Comparison of ENCODE assay signal across 22 mouse cellular contexts in the genomic region with DNA sequence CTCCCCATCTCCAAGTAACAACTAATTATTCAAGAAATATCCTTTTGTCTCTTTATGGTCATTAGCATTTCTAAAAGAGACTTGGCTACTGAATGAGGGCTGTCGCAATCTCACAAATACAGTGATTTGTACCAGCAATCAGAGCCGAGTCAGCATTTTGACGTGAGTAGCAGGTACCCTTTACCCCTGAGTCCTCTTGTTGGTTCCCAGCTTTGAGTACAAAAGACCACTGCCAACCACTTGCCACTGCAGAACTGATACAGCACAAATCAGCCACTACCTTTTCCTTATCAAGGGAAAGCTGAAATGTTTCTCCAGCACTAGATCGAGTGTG.
DNase-seq lines count a peak whose midpoint lies in the region; ATAC-seq and TF ChIP-seq lines count a peak whose summit lies in the region.
"Had no signal": no experiment of that assay in that cellular context is flagged by ENCODE, and none has a peak within 500 bp of the region (broad histone marks: within the 10 kb centered on the region; RNA-seq: fewer than 3 reads in every experiment).

No protein-coding gene starts in this region.

- no peak for DNase-seq in neural tube, embryonic 10.5 days (ENCODE audit: extremely low spot score, low spot score)
- peak; percentile 81 for DNase-seq in brain, embryonic 14.5 days (ENCODE audit: low read depth)
- no peak for DNase-seq in frontal cortex, postnatal 25 days (ENCODE audit: low spot score in 2 of 2)
- no peak for DNase-seq in layer of hippocampus, postnatal 25 days (ENCODE audit: extremely low spot score in 1 of 2, low spot score in 1 of 2)
- no peak for DNase-seq in testis, postnatal 10 days (ENCODE audit: low spot score)
- DNase-seq: adrenal gland, postnatal 14 days; cerebellum, adult 18-20 months; cerebellum, adult 9-11 months; cerebellum, postnatal 36 days; gastrocnemius, postnatal 25 days; heart, adult 11 months; heart, postnatal 10 days; heart, postnatal 4 days had no signal

- H3K4me1 ChIP-seq in neural tube, embryonic 12.5 days, result 0 out of 2 replicates have a peak, but pooled peaks cover 8% of the 10 kb centered on the region
- H3K4me1 ChIP-seq in forebrain, embryonic 16.5 days (replicated peaks; ENCODE audit: control insufficient read depth, insufficient read depth, low read length), result peaks cover 9% of the 10 kb centered on the region
- H3K4me1 ChIP-seq: embryonic facial prominence, embryonic 13.5 days; hindbrain, embryonic 12.5 days had no signal

- no peak overlapping the region for H3K27ac ChIP-seq in neural tube, embryonic 12.5 days
- H3K27ac ChIP-seq in forebrain, embryonic 16.5 days (ENCODE audit: low read length), result no peak overlapping the region
- H3K27ac ChIP-seq: embryonic facial prominence, embryonic 13.5 days; hindbrain, embryonic 12.5 days had no signal

- 43% methylated on average over 4 of the region's 4 CpGs for WGBS in neural tube, embryonic 12.5 days
- WGBS in forebrain, embryonic 16.5 days, result 16% methylated on average over 4 of the region's 4 CpGs

- no peaks in the 10 kb centered on the region for H3K36me3 ChIP-seq in neural tube, embryonic 12.5 days
- H3K36me3 ChIP-seq in forebrain, embryonic 16.5 days (ENCODE audit: control insufficient read depth, insufficient read depth), result no peaks in the 10 kb centered on the region
- H3K36me3 ChIP-seq: embryonic facial prominence, embryonic 13.5 days; hindbrain, embryonic 12.5 days had no signal

- no peak overlapping the region for H3K9ac ChIP-seq in neural tube, embryonic 12.5 days
- no peak overlapping the region for H3K9ac ChIP-seq in forebrain, embryonic 16.5 days (replicated peaks; ENCODE audit: low read depth, low read length)
- H3K9ac ChIP-seq: embryonic facial prominence, embryonic 13.5 days; hindbrain, embryonic 12.5 days had no signal

- H3K4me3 ChIP-seq in neural tube, embryonic 12.5 days, result no peak overlapping the region
- H3K4me3 ChIP-seq in forebrain, embryonic 16.5 days (replicated peaks; ENCODE audit: low read length), result no peak overlapping the region
- H3K4me3 ChIP-seq: embryonic facial prominence, embryonic 13.5 days; hindbrain, embryonic 12.5 days had no signal

- no peak overlapping the region for H3K4me2 ChIP-seq in neural tube, embryonic 12.5 days (replicated peaks)
- H3K4me2 ChIP-seq in forebrain, embryonic 16.5 days (ENCODE audit: low read length), result 0 out of 2 replicates have a peak overlapping the region, but pooled peaks have one; percentile 9
- H3K4me2 ChIP-seq: embryonic facial prominence, embryonic 13.5 days; hindbrain, embryonic 12.5 days had no signal

- TF ChIP-seq POLR2A in brain, embryonic 14.5 days (IDR thresholded peaks at IDR 0.05; ENCODE audit: borderline replicate concordance, extremely low read depth, insufficient read depth, insufficient read length, poor library complexity, severe bottlenecking), result no peak

- ATAC-seq in neural tube, embryonic 12.5 days (ENCODE audit: low FRiP score, low read depth), result peak; percentile 33; the same call in 1 of the 2 replicates
- peak; percentile 72 for ATAC-seq in forebrain, embryonic 16.5 days
- ATAC-seq: activated CD4-positive, CD25-positive, alpha-beta regulatory T cell, adult 4 months; hindbrain, embryonic 16.5 days; inflammation-experienced regulatory T-cells, adult 6 months; intestine, postnatal 0 days; Patski had no signal

- no peaks in the 10 kb centered on the region for H3K9me3 ChIP-seq in neural tube, embryonic 12.5 days
- no peaks in the 10 kb centered on the region for H3K9me3 ChIP-seq in forebrain, embryonic 16.5 days (ENCODE audit: control insufficient read depth, low read length)
- H3K9me3 ChIP-seq: embryonic facial prominence, embryonic 13.5 days; hindbrain, embryonic 12.5 days had no signal

- H3K27me3 ChIP-seq in neural tube, embryonic 12.5 days (replicated peaks), result no peaks in the 10 kb centered on the region
- no peaks in the 10 kb centered on the region for H3K27me3 ChIP-seq in forebrain, embryonic 16.5 days (replicated peaks; ENCODE audit: control insufficient read depth, insufficient read depth, low read length)
- H3K27me3 ChIP-seq: embryonic facial prominence, embryonic 13.5 days; hindbrain, embryonic 12.5 days; Patski had no signal

- no peak for TF ChIP-seq CTCF in brain, embryonic 14.5 days (IDR thresholded peaks at IDR 0.05; ENCODE audit: borderline replicate concordance, extremely low read depth, insufficient read depth, insufficient read length)
